Mouse (Mus musculus): ENCODE data around the gene Ube3c. TPM values are rescaled to one million over a fixed set of nuclear protein-coding genes. Genes with fewer than 3 reads are reported as not detected.

The Ube3c gene
- polyA plus RNA-seq, 1 experiment, result 43.4 TPM

- DNase-seq (ENCODE audit: low read depth), result no peak
- TF ChIP-seq CTCF (IDR thresholded peaks at IDR 0.05; ENCODE audit: borderline replicate concordance, extremely low read depth, insufficient read depth, insufficient read length) (no peak), POLR2A (IDR thresholded peaks at IDR 0.05; ENCODE audit: borderline replicate concordance, extremely low read depth, insufficient read depth, insufficient read length, poor library complexity, severe bottlenecking) (no peak)
These were observed 116.0 kb downstream of the Ube3c start for GRCm38 (mm10) chr5:29685085-29685484.

- peak; percentile 53 for DNase-seq (ENCODE audit: low read depth)
- TF ChIP-seq CTCF (IDR thresholded peaks at IDR 0.05; ENCODE audit: borderline replicate concordance, extremely low read depth, insufficient read depth, insufficient read length) (peak; percentile 70; the same call in 1 of the 2 replicates), POLR2A (IDR thresholded peaks at IDR 0.05; ENCODE audit: borderline replicate concordance, extremely low read depth, insufficient read depth, insufficient read length, poor library complexity, severe bottlenecking) (no peak)
These were observed 118.6 kb downstream of the Ube3c start for GRCm38 (mm10) chr5:29687671-29688070.

GRCm38 (mm10) chr5:29688352-29688751 is 119.3 kb downstream of the Ube3c start:
- TF ChIP-seq POLR2A (IDR thresholded peaks at IDR 0.05; ENCODE audit: borderline replicate concordance, extremely low read depth, insufficient read depth, insufficient read length, poor library complexity, severe bottlenecking) (no peak), CTCF (IDR thresholded peaks at IDR 0.05; ENCODE audit: borderline replicate concordance, extremely low read depth, insufficient read depth, insufficient read length) (no peak)
- peak; percentile 5 for DNase-seq (ENCODE audit: low read depth)

- TF ChIP-seq POLR2A (IDR thresholded peaks at IDR 0.05; ENCODE audit: borderline replicate concordance, extremely low read depth, insufficient read depth, insufficient read length, poor library complexity, severe bottlenecking) (no peak), CTCF (IDR thresholded peaks at IDR 0.05; ENCODE audit: borderline replicate concordance, extremely low read depth, insufficient read depth, insufficient read length) (no peak)
- DNase-seq (ENCODE audit: low read depth), result no peak
These were observed 129.5 kb downstream of the Ube3c start for GRCm38 (mm10) chr5:29698493-29698892.

- no peak for TF ChIP-seq POLR2A (IDR thresholded peaks at IDR 0.05; ENCODE audit: borderline replicate concordance, extremely low read depth, insufficient read depth, insufficient read length, poor library complexity, severe bottlenecking)
- TF ChIP-seq CTCF (IDR thresholded peaks at IDR 0.05; ENCODE audit: borderline replicate concordance, extremely low read depth, insufficient read depth, insufficient read length), result no peak
- DNase-seq (ENCODE audit: low read depth), result no peak
These were observed 130.6 kb downstream of the Ube3c start for GRCm38 (mm10) chr5:29699520-29700202.

- no peak for DNase-seq (ENCODE audit: low read depth)
These were observed 138.2 kb downstream of the Ube3c start for GRCm38 (mm10) chr5:29707241-29707640.

GRCm38 (mm10) chr5:29708258-29708657 is 139.2 kb downstream of the Ube3c start:
- TF ChIP-seq POLR2A (IDR thresholded peaks at IDR 0.05; ENCODE audit: borderline replicate concordance, extremely low read depth, insufficient read depth, insufficient read length, poor library complexity, severe bottlenecking) (no peak), CTCF (IDR thresholded peaks at IDR 0.05; ENCODE audit: borderline replicate concordance, extremely low read depth, insufficient read depth, insufficient read length) (no peak)

More at GRCm38 (mm10) chr5:29707241-29707640, 138.2 kb downstream of the Ube3c start:
- TF ChIP-seq POLR2A (IDR thresholded peaks at IDR 0.05; ENCODE audit: borderline replicate concordance, extremely low read depth, insufficient read depth, insufficient read length, poor library complexity, severe bottlenecking), result no peak
- no peak for TF ChIP-seq CTCF (IDR thresholded peaks at IDR 0.05; ENCODE audit: borderline replicate concordance, extremely low read depth, insufficient read depth, insufficient read length)

GRCm38 (mm10) chr5:29711631-29712030 is 142.6 kb downstream of the Ube3c start:
- DNase-seq (ENCODE audit: low read depth), result no peak
- TF ChIP-seq POLR2A (IDR thresholded peaks at IDR 0.05; ENCODE audit: borderline replicate concordance, extremely low read depth, insufficient read depth, insufficient read length, poor library complexity, severe bottlenecking) (no peak), CTCF (IDR thresholded peaks at IDR 0.05; ENCODE audit: borderline replicate concordance, extremely low read depth, insufficient read depth, insufficient read length) (no peak)

More at GRCm38 (mm10) chr5:29708258-29708657, 139.2 kb downstream of the Ube3c start:
- no peak for DNase-seq (ENCODE audit: low read depth)

- DNase-seq (ENCODE audit: low read depth), result no peak
- TF ChIP-seq POLR2A (IDR thresholded peaks at IDR 0.05; ENCODE audit: borderline replicate concordance, extremely low read depth, insufficient read depth, insufficient read length, poor library complexity, severe bottlenecking) (no peak), CTCF (IDR thresholded peaks at IDR 0.05; ENCODE audit: borderline replicate concordance, extremely low read depth, insufficient read depth, insufficient read length) (no peak)
These were observed 143.9 kb downstream of the Ube3c start for GRCm38 (mm10) chr5:29712906-29713305.

- TF ChIP-seq POLR2A (IDR thresholded peaks at IDR 0.05; ENCODE audit: borderline replicate concordance, extremely low read depth, insufficient read depth, insufficient read length, poor library complexity, severe bottlenecking), result no peak
- no peak for TF ChIP-seq CTCF (IDR thresholded peaks at IDR 0.05; ENCODE audit: borderline replicate concordance, extremely low read depth, insufficient read depth, insufficient read length)
- no peak for DNase-seq (ENCODE audit: low read depth)
These were observed 152.1 kb downstream of the Ube3c start for GRCm38 (mm10) chr5:29721159-29721558.

GRCm38 (mm10) chr5:29725369-29725768 is 156.3 kb downstream of the Ube3c start:
- TF ChIP-seq POLR2A (IDR thresholded peaks at IDR 0.05; ENCODE audit: borderline replicate concordance, extremely low read depth, insufficient read depth, insufficient read length, poor library complexity, severe bottlenecking) (no peak), CTCF (IDR thresholded peaks at IDR 0.05; ENCODE audit: borderline replicate concordance, extremely low read depth, insufficient read depth, insufficient read length) (no peak)
- no peak for DNase-seq (ENCODE audit: low read depth)

Other genes with a start within 250 kb of the Ube3c start
- gene Lmbr1, start 190.9 kb upstream of the Ube3c start, polyA plus RNA-seq (2012; rRNA removed), result 11.7 and 15.8 TPM in 2 replicates
- 13.6 and 14.4 TPM in 2 replicates for gene Nom1, start 134.6 kb upstream of the Ube3c start, polyA plus RNA-seq (2012; rRNA removed)
- gene Mnx1, start 90.8 kb upstream of the Ube3c start, polyA plus RNA-seq (2012; rRNA removed), result 0.04 and 0.14 TPM in 2 replicates
- 183 and 201 TPM in 2 replicates for gene Dnajb6, start 166.4 kb downstream of the Ube3c start, polyA plus RNA-seq (2012; rRNA removed)
- gene Gm5129, start 166.7 kb downstream of the Ube3c start, polyA plus RNA-seq (2012; rRNA removed), result 0.93 TPM in 1 of 2 replicates, not detected in the other